Mouse (Mus musculus) c-Kit-positive CD71-positive TER-119-negative erythroid progenitor cells, embryonic 14.5 days (primary cell): ENCODE measurements around the gene Timm10b.

Source experiments
- DNase-seq: peaks from one replicate; pipeline ENCODE4 v3.0.0-alpha.2; 2013; ENCODE audit warnings: low read depth

Timm10b gene

DNA sequence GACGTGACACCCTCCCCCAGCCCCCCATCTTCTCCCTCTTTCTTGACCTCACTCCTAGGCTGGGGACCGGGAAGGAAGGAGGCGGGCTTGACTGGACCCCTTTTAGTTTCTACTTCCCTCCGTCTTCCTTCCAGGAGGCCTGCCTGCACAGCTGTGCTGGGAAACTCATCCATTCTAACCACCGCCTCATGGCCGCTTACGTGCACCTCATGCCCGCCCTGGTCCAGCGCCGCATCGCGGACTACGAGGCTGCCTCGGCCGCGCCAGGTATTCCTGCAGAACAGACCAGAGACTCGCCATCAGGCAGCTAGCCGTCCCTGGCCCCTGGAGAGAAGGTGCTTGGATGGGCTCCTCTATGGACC, 1.0 kb downstream of the Timm10b start:
- DNase-seq = no peak

DNA sequence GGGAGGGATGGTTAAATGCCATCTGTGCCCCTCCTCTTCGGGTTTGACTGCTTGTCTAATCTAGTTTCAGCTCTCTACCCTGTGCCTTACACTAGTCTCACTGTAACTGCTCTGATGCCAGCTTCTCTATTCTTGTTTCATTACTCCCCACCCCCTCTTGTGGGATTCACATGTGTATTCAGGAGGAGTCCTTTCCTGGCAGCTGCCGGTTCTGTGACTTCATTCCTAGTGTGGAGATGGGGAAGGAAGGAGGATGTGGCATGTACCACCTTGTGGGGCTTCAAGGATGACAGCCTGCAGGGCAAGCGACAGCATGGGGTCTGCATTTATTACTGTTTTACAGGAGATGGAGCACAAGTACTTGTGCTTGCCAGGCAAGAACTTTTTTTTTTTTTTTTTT, 2.1 kb downstream of the Timm10b start:
- no peak for DNase-seq

DNA sequence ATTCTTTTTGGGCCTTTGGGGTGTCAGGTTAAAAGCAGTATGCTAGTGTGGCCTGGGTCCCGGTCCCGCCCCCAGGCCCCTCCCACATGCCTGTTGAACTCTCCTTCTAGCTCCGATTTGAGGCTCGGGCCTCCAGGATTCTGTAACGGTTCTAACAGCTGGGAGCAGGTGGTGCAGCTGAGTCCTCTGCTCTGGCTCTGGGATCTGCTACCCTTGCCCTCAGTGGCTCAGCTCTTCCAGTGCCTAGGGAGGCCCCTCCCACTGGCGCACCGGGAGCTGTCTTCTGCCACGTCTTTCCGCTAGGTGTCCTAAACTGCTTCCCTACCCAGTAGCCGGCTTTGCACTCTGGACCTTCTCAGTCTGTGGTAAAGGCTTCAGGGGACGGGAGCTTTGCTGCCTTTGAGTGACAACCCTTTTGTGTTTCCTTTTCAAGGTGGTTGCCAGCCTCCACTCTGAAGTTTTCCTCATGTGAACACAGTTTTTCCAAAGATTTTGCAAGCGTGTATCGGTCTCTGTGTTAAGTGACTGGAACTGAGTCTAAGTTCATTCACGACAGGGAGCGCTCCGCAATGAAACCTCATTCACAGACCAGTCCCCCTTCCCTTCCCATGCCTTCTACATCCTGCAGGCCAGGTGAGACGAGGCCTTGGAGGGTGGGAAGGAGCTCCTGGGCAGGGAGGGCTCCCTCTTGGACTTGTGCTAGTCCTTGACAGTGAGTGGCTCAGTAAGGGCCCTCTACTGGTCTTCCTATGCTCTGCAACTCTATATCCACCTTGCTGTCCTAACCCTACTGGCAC, 11.0 kb downstream of the Timm10b start, which contains the start of gene Dnhd1:
Dnhd1 (plus strand) TSS at position 189 of the 797 bp plus-strand sequence.
- DNase-seq = peak; percentile 68

GRCm38 (mm10) chr7:105685541-105686197, 45.8 kb downstream of the Timm10b start:
- DNase-seq = no peak

DNA sequence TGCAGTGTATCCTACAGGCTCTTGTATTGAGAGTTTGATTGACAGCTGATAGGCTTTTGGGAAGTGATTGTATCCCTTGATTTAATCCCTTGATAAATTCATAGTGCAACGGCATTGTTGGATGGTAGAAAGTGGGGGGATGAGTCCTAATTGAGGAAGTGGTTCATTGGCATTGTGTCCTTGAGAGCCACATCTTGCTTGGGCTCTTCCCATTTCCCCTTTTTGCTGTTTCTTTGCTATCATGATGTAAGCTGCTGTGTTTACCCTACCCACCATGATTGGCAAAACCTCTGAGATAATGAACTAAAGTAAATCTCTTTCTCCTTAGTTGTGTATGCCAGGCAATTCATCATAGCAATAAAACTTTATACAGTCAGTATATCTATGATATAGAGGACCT, 51.0 kb downstream of the Timm10b start:
- DNase-seq = no peak
